Mouse (Mus musculus): ENCODE measurements around the gene Snph. TPM values are rescaled to one million over a fixed set of nuclear protein-coding genes. Genes with fewer than 3 reads are reported as not detected.

Gene Snph
- total RNA-seq, 2 experiments from 2014 or later = not detected

- no peak for ATAC-seq (replicated peaks; ENCODE audit: poor library complexity, severe bottlenecking)
Observed at GRCm38 (mm10) chr2:151549615-151550121, 82.7 kb downstream of the Snph start.

DNA sequence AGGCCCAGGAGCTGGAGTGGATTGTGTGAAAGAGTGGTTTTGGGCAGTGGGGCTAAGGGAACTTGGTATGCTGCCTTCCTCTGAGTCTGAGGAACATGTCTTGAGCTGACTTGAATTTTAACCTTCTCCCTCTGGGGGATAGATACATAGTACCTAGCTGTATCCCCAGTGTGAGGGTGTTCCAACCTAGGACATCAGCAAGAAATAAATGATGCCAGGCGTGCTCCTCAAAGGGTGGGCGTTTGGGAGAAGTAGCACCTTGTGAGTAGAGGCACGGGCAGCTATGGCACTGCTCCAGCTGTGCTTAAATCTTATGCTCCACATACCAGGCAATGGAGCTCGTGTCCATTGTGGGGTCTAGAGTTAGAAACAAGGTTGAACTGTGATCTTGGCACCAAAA, 85.8 kb downstream of the Snph start:
- no peak for ATAC-seq (replicated peaks; ENCODE audit: poor library complexity, severe bottlenecking)

GRCm38 (mm10) chr2:151544673-151545072, 87.7 kb downstream of the Snph start:
- ATAC-seq (replicated peaks; ENCODE audit: poor library complexity, severe bottlenecking) = no peak

- no peak for ATAC-seq (replicated peaks; ENCODE audit: poor library complexity, severe bottlenecking)
Observed at GRCm38 (mm10) chr2:151543063-151543895, 89.1 kb downstream of the Snph start.

- ATAC-seq (replicated peaks; ENCODE audit: poor library complexity, severe bottlenecking) = peak; percentile 91
Observed at GRCm38 (mm10) chr2:151542323-151543062, 89.9 kb downstream of the Snph start, which contains the start of gene Fkbp1a. Fkbp1a (plus strand) TSS chr2:151542483.

Other genes starting within 250 kb of the Snph start
- gene 4921509C19Rik, start 156.4 kb downstream of the Snph start, total RNA-seq (2014; fragmentation: Nextera tagmentation) = not detected in 2 replicates
- not detected in 2 replicates for gene 4921509C19Rik, start 156.4 kb downstream of the Snph start, total RNA-seq (2017)
- 90.7 and 91.6 TPM in 2 replicates for gene Nsfl1c, start 138.4 kb downstream of the Snph start, total RNA-seq (2014; fragmentation: Nextera tagmentation)
- gene Nsfl1c, start 138.4 kb downstream of the Snph start, total RNA-seq (2017) = 123 and 136 TPM in 2 replicates
- 150 and 188 TPM in 2 replicates for gene Fkbp1a, start 90.1 kb downstream of the Snph start, total RNA-seq (2014; fragmentation: Nextera tagmentation)
- 33.4 and 56.6 TPM in 2 replicates for gene Fkbp1a, start 90.1 kb downstream of the Snph start, total RNA-seq (2017)
- not detected in 2 replicates for gene Sdcbp2, start 60.0 kb downstream of the Snph start, total RNA-seq (2014; fragmentation: Nextera tagmentation)
- not detected in 2 replicates for gene Sdcbp2, start 60.0 kb downstream of the Snph start, total RNA-seq (2017)
- not detected in 2 replicates for gene Rad21l, start 35.9 kb upstream of the Snph start, total RNA-seq (2014; fragmentation: Nextera tagmentation)
- not detected in 2 replicates for gene Rad21l, start 35.9 kb upstream of the Snph start, total RNA-seq (2017)
- gene Tmem74b, start 69.4 kb upstream of the Snph start, total RNA-seq (2014; fragmentation: Nextera tagmentation) = not detected in 2 replicates
- not detected in 2 replicates for gene Tmem74b, start 69.4 kb upstream of the Snph start, total RNA-seq (2017)
- gene Psmf1, start 111.6 kb upstream of the Snph start, total RNA-seq (2014; fragmentation: Nextera tagmentation) = 37.5 and 39.5 TPM in 2 replicates
- 9.5 and 12.6 TPM in 2 replicates for gene Psmf1, start 111.6 kb upstream of the Snph start, total RNA-seq (2017)
- gene Rspo4, start 210.3 kb upstream of the Snph start, total RNA-seq (2014; fragmentation: Nextera tagmentation) = not detected in 2 replicates
- gene Rspo4, start 210.3 kb upstream of the Snph start, total RNA-seq (2017) = not detected in 2 replicates

Measured in granulocyte monocyte progenitor cell, adult 5-6 weeks (primary cell).